Mouse (Mus musculus): ENCODE measurements around the gene Ebf1. TPM values are rescaled to one million over a fixed set of nuclear protein-coding genes. Genes with fewer than 3 reads are reported as not detected.

The Ebf1 gene
- polyA plus RNA-seq, 1 experiment from 2014 or later: 8.1 TPM

- WGBS: 75% methylated on average over 7 of the region's 7 CpGs
- DNase-seq (ENCODE audit: extremely low spot score, low spot score): no peak
- Histone ChIP-seq H3K27me3 (ENCODE audit: poor library complexity, severe bottlenecking) (peaks cover 15% of the 10 kb centered on the region), H3K4me1 (peaks cover 51% of the 10 kb centered on the region), H3K9me3 (no peaks in the 10 kb centered on the region), H3K4me3 (no peak overlapping the region), H3K27ac (peak overlapping the region; percentile 40; the same call in 1 of the 2 replicates), H3K36me3 (replicated peaks) (no peaks in the 10 kb centered on the region)
These were observed 282.8 kb downstream of the Ebf1 start for GRCm38 (mm10) chr11:44899965-44900364.

GRCm38 (mm10) chr11:44900496-44900895 lies 283.4 kb downstream of the Ebf1 start:
- Histone ChIP-seq H3K4me3 (no peak overlapping the region), H3K27ac (peak overlapping the region; percentile 40; the same call in 1 of the 2 replicates), H3K36me3 (replicated peaks) (no peaks in the 10 kb centered on the region), H3K27me3 (ENCODE audit: poor library complexity, severe bottlenecking) (peaks cover 15% of the 10 kb centered on the region), H3K4me1 (peaks cover 51% of the 10 kb centered on the region), H3K9me3 (no peaks in the 10 kb centered on the region)
- 66% methylated on average over 7 of the region's 7 CpGs for WGBS
- no peak for DNase-seq (ENCODE audit: extremely low spot score, low spot score)

- Histone ChIP-seq H3K4me3 (no peak overlapping the region), H3K9me3 (no peaks in the 10 kb centered on the region), H3K27ac (no peak overlapping the region), H3K36me3 (replicated peaks) (no peaks in the 10 kb centered on the region), H3K27me3 (ENCODE audit: poor library complexity, severe bottlenecking) (peaks cover 15% of the 10 kb centered on the region), H3K4me1 (peaks cover 51% of the 10 kb centered on the region)
- no peak for DNase-seq (ENCODE audit: extremely low spot score, low spot score)
- 80% methylated on average over 2 of the region's 2 CpGs for WGBS
These were observed 284.6 kb downstream of the Ebf1 start for GRCm38 (mm10) chr11:44901715-44902114.

GRCm38 (mm10) chr11:44902165-44902564 lies 285.0 kb downstream of the Ebf1 start:
- no peak overlapping the region for H3K4me3 ChIP-seq
- peaks cover 51% of the 10 kb centered on the region for H3K4me1 ChIP-seq

GRCm38 (mm10) chr11:44904121-44904520 lies 287.0 kb downstream of the Ebf1 start:
- 61% methylated on average over 9 of the region's 9 CpGs for WGBS
- peaks cover 45% of the 10 kb centered on the region for H3K4me1 ChIP-seq
- no peak overlapping the region for H3K4me3 ChIP-seq
- no peaks in the 10 kb centered on the region for H3K36me3 ChIP-seq (replicated peaks)
- no peak for DNase-seq (ENCODE audit: extremely low spot score, low spot score)
- no peaks in the 10 kb centered on the region for H3K9me3 ChIP-seq
- no peak overlapping the region for H3K27ac ChIP-seq
- H3K27me3 ChIP-seq (ENCODE audit: poor library complexity, severe bottlenecking): peaks cover 11% of the 10 kb centered on the region

More at GRCm38 (mm10) chr11:44902165-44902564, 285.0 kb downstream of the Ebf1 start:
- no peak overlapping the region for H3K27ac ChIP-seq
- no peaks in the 10 kb centered on the region for H3K9me3 ChIP-seq
- peaks cover 15% of the 10 kb centered on the region for H3K27me3 ChIP-seq (ENCODE audit: poor library complexity, severe bottlenecking)
- WGBS: 66% methylated on average over 6 of the region's 6 CpGs
- H3K36me3 ChIP-seq (replicated peaks): no peaks in the 10 kb centered on the region
- DNase-seq (ENCODE audit: extremely low spot score, low spot score): no peak

GRCm38 (mm10) chr11:44906456-44906855 lies 289.3 kb downstream of the Ebf1 start:
- no peak for DNase-seq (ENCODE audit: extremely low spot score, low spot score)
- Histone ChIP-seq H3K36me3 (replicated peaks) (no peaks in the 10 kb centered on the region), H3K27ac (no peak overlapping the region), H3K27me3 (ENCODE audit: poor library complexity, severe bottlenecking) (peaks cover 9% of the 10 kb centered on the region), H3K9me3 (no peaks in the 10 kb centered on the region), H3K4me1 (peaks cover 27% of the 10 kb centered on the region), H3K4me3 (no peak overlapping the region)
- 86% methylated on average over 5 of the region's 5 CpGs for WGBS

GRCm38 (mm10) chr11:44911765-44912164 lies 294.6 kb downstream of the Ebf1 start:
- H3K9me3 ChIP-seq: no peaks in the 10 kb centered on the region
- no peaks in the 10 kb centered on the region for H3K4me1 ChIP-seq
- WGBS: 35% methylated on average over 1 of the region's 1 CpGs
- H3K36me3 ChIP-seq (replicated peaks): no peaks in the 10 kb centered on the region
- no peak overlapping the region for H3K27ac ChIP-seq
- no peak overlapping the region for H3K4me3 ChIP-seq
- no peak for DNase-seq (ENCODE audit: extremely low spot score, low spot score)
- no peaks in the 10 kb centered on the region for H3K27me3 ChIP-seq (ENCODE audit: poor library complexity, severe bottlenecking)

- Histone ChIP-seq H3K9me3 (no peaks in the 10 kb centered on the region), H3K27ac (no peak overlapping the region), H3K36me3 (replicated peaks) (no peaks in the 10 kb centered on the region), H3K4me3 (no peak overlapping the region), H3K4me1 (no peaks in the 10 kb centered on the region), H3K27me3 (ENCODE audit: poor library complexity, severe bottlenecking) (no peaks in the 10 kb centered on the region)
- WGBS: 89% methylated on average over 5 of the region's 5 CpGs
- no peak for DNase-seq (ENCODE audit: extremely low spot score, low spot score)
These were observed 296.7 kb downstream of the Ebf1 start for GRCm38 (mm10) chr11:44913806-44914205.

- no peaks in the 10 kb centered on the region for H3K9me3 ChIP-seq
- no peaks in the 10 kb centered on the region for H3K4me1 ChIP-seq
- H3K36me3 ChIP-seq (replicated peaks): no peaks in the 10 kb centered on the region
- DNase-seq (ENCODE audit: extremely low spot score, low spot score): no peak
- no peaks in the 10 kb centered on the region for H3K27me3 ChIP-seq (ENCODE audit: poor library complexity, severe bottlenecking)
- no peak overlapping the region for H3K27ac ChIP-seq
- no peak overlapping the region for H3K4me3 ChIP-seq
- WGBS: 66% methylated on average over 8 of the region's 8 CpGs
These were observed 299.9 kb downstream of the Ebf1 start for GRCm38 (mm10) chr11:44917059-44917458.

- H3K4me1 ChIP-seq: peaks cover 9% of the 10 kb centered on the region
- no peaks in the 10 kb centered on the region for H3K36me3 ChIP-seq (replicated peaks)
- no peak overlapping the region for H3K27ac ChIP-seq
- H3K9me3 ChIP-seq: no peaks in the 10 kb centered on the region
- no peaks in the 10 kb centered on the region for H3K27me3 ChIP-seq (ENCODE audit: poor library complexity, severe bottlenecking)
- DNase-seq (ENCODE audit: extremely low spot score, low spot score): no peak
- 88% methylated on average over 3 of the region's 3 CpGs for WGBS
- no peak overlapping the region for H3K4me3 ChIP-seq
These were observed 306.0 kb downstream of the Ebf1 start for GRCm38 (mm10) chr11:44923138-44923537.

- WGBS: 89% methylated on average over 10 of the region's 10 CpGs
- H3K27ac ChIP-seq: no peak overlapping the region
- no peaks in the 10 kb centered on the region for H3K27me3 ChIP-seq (ENCODE audit: poor library complexity, severe bottlenecking)
- H3K4me1 ChIP-seq: peaks cover 9% of the 10 kb centered on the region
- H3K36me3 ChIP-seq (replicated peaks): no peaks in the 10 kb centered on the region
- no peak overlapping the region for H3K4me3 ChIP-seq
- no peaks in the 10 kb centered on the region for H3K9me3 ChIP-seq
- DNase-seq (ENCODE audit: extremely low spot score, low spot score): no peak
These were observed 306.9 kb downstream of the Ebf1 start for GRCm38 (mm10) chr11:44923868-44924508.

GRCm38 (mm10) chr11:44924896-44925295 lies 307.8 kb downstream of the Ebf1 start:
- Histone ChIP-seq H3K36me3 (replicated peaks) (no peaks in the 10 kb centered on the region), H3K4me1 (peaks cover 9% of the 10 kb centered on the region), H3K4me3 (no peak overlapping the region), H3K27ac (0 out of 2 replicates have a peak overlapping the region, but pooled peaks have one; percentile 35), H3K9me3 (no peaks in the 10 kb centered on the region), H3K27me3 (ENCODE audit: poor library complexity, severe bottlenecking) (no peaks in the 10 kb centered on the region)
- DNase-seq (ENCODE audit: extremely low spot score, low spot score): no peak
- 39% methylated on average over 8 of the region's 8 CpGs for WGBS

- WGBS: 81% methylated on average over 12 of the region's 12 CpGs
- no peaks in the 10 kb centered on the region for H3K9me3 ChIP-seq
- H3K36me3 ChIP-seq (replicated peaks): no peaks in the 10 kb centered on the region
- H3K27ac ChIP-seq: no peak overlapping the region
- no peak for DNase-seq (ENCODE audit: extremely low spot score, low spot score)
- H3K4me1 ChIP-seq: peaks cover 9% of the 10 kb centered on the region
- H3K4me3 ChIP-seq: no peak overlapping the region
- H3K27me3 ChIP-seq (ENCODE audit: poor library complexity, severe bottlenecking): no peaks in the 10 kb centered on the region
These were observed 308.8 kb downstream of the Ebf1 start for GRCm38 (mm10) chr11:44925806-44926525.

Data from forebrain, embryonic 10.5 days (tissue).